Mouse (Mus musculus) lung, postnatal 0 days (tissue): ENCODE results near the gene Rxfp2.

Source experiments
- CTCF ChIP-seq: IDR thresholded peaks from 2 replicates; pipeline ENCODE4 v1.5.1; 2016; ENCODE audit warnings: antibody characterized with exemption, mild to moderate bottlenecking
- EP300 ChIP-seq: IDR thresholded peaks from 2 replicates; pipeline ENCODE4 v1.6.1; 2016; ENCODE audit warnings: antibody characterized with exemption, mild to moderate bottlenecking, control low read depth

DNA sequence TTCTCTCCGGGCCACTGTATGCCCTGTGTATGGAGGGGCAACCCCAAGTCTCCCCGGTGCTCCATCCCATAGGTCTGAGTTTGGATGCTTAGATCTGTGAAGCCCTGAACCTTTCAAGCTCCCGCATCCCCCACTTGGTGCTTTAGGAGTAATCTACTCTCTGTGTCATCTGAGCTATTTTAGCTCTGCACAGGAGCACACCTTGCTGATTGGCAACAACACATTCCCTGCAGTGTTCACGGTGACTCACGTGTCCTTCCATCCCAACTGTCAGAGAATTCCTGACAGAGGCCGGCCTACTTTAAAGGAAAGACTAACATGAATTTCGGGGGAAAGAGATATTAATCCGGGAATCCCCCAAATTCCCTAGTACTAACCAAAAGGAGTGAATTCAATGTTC lies 102.2 kb downstream of the Rxfp2 start:
- TF ChIP-seq CTCF = no peak
- no peak for TF ChIP-seq EP300
